ENCODE assay signal across 19 mouse cellular contexts in the genomic region with DNA sequence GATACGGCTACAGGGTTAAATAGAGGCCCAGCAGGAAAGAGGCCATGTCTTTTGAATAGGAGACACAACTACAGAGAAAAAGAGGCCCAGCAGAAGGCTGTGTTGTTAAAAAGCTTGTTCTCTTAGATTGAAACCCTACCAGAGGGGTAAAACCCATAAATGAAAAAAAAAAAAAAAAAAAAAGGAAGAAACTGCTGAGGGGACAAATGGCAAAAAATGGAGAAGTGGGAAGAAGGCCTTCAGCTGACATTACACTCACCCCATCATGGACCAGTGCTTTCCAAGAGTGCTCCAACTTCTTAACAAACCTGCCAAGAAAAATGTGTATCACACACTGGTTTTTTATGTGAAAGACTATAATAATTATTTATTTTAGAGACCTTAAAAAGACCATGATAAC.
"Had no signal": no experiment of that assay in that cellular context is flagged by ENCODE, and none has a peak within 500 bp of the region (broad histone marks: within the 10 kb centered on the region; RNA-seq: fewer than 3 reads in every experiment).

No protein-coding gene starts in this region.

- H3K27me3 ChIP-seq: liver, embryonic 15.5 days; lung, embryonic 15.5 days; midbrain, embryonic 12.5 days; neural tube, embryonic 13.5 days; neural tube, embryonic 15.5 days had no signal

- DNase-seq: liver, postnatal 0 days; lung, adult 2 months; lung, postnatal 14 days; lung, postnatal 36 days; midbrain, embryonic 14.5 days; retina, postnatal 1 day; right cerebral cortex, adult 18-20 months; right cerebral cortex, postnatal 25 days; right cerebral cortex, postnatal 4 days; spleen, adult 18-20 months; thymus, adult 18-20 months; thymus, postnatal 14 days; thymus, postnatal 4 days had no signal

- H3K27ac ChIP-seq: liver, embryonic 15.5 days; lung, embryonic 15.5 days; midbrain, embryonic 12.5 days; neural tube, embryonic 13.5 days; neural tube, embryonic 15.5 days had no signal

- H3K4me3 ChIP-seq: liver, embryonic 15.5 days; lung, embryonic 15.5 days; midbrain, embryonic 12.5 days; myocyte; neural tube, embryonic 13.5 days; neural tube, embryonic 15.5 days had no signal

- H3K9me3 ChIP-seq: liver, embryonic 15.5 days; lung, embryonic 15.5 days; midbrain, embryonic 12.5 days; neural tube, embryonic 13.5 days; neural tube, embryonic 15.5 days had no signal

- H3K4me1 ChIP-seq: lung, embryonic 15.5 days; midbrain, embryonic 12.5 days; neural tube, embryonic 13.5 days; neural tube, embryonic 15.5 days had no signal

- H3K4me2 ChIP-seq: liver, embryonic 15.5 days; lung, embryonic 15.5 days; midbrain, embryonic 12.5 days; neural tube, embryonic 13.5 days; neural tube, embryonic 15.5 days had no signal

- H3K9ac ChIP-seq: liver, embryonic 15.5 days; liver, postnatal 0 days; lung, embryonic 15.5 days; midbrain, embryonic 12.5 days; neural tube, embryonic 13.5 days; neural tube, embryonic 15.5 days had no signal
